Mouse (Mus musculus) hindbrain, postnatal 0 days (tissue): ENCODE data around the gene Tmem37. TPM values are rescaled to one million over a fixed set of nuclear protein-coding genes. Genes with fewer than 3 reads are reported as not detected.

ENCODE experiments used
- ATAC-seq: fragments of 200-750 bp; cut with Nextera tagmentation; 2 replicates; pipeline ENCODE4 v1.8.0; 2017; ENCODE audit warnings: mild to moderate bottlenecking, moderate TSS enrichment, moderate library complexity
- DNase-seq: peaks from one replicate; pipeline ENCODE4 v3.0.0-alpha.2; 2015; ENCODE audit warnings: low spot score
- H3K27ac ChIP-seq: fragments of 300-500 bp; sonication (generic); 2 replicates; pipeline ENCODE4 v1.5.1; 2014; ENCODE audit warnings: mild to moderate bottlenecking
- H3K27me3 ChIP-seq: fragments of 300-500 bp; sonication (generic); 2 replicates; pipeline ENCODE4 v1.6.1; 2014; ENCODE audit warnings: low read length, mixed read lengths; ENCODE audit not compliant: insufficient read depth
- H3K36me3 ChIP-seq: fragments of 300-500 bp; sonication (generic); 2 replicates; pipeline ENCODE4 v1.6.1; 2014; ENCODE audit warnings: low read length, mixed read lengths; ENCODE audit not compliant: insufficient read depth
- H3K4me1 ChIP-seq: fragments of 300-500 bp; sonication (generic); 2 replicates; pipeline ENCODE4 v1.6.1; 2014; ENCODE audit warnings: antibody characterized with exemption, low read length, mixed read lengths; ENCODE audit not compliant: insufficient read depth
- H3K4me2 ChIP-seq: fragments of 300-500 bp; sonication (generic); 2 replicates; pipeline ENCODE4 v1.6.1; 2014; ENCODE audit warnings: low read depth, mild to moderate bottlenecking, low read length, moderate library complexity, mixed read lengths
- H3K4me3 ChIP-seq: fragments of 300-500 bp; sonication (generic); 2 replicates; pipeline ENCODE4 v1.5.1; 2014; ENCODE audit warnings: low read length
- H3K9ac ChIP-seq: fragments of 300-500 bp; sonication (generic); replicated peaks from 2 replicates; pipeline ENCODE4 v1.6.1; 2014; ENCODE audit warnings: mild to moderate bottlenecking, low read length, moderate library complexity, mixed read lengths
- H3K9me3 ChIP-seq: fragments of 300-500 bp; sonication (generic); 2 replicates; pipeline ENCODE4 v1.6.1; 2016; ENCODE audit warnings: low read length, mixed read lengths
- CTCF ChIP-seq: IDR thresholded peaks from 2 replicates; pipeline ENCODE4 v1.5.1; 2016; ENCODE audit warnings: antibody characterized with exemption, control low read depth, low read depth
- WGBS: fragments of 180-500 bp; shearing (Covaris S2); extraction: QIAGEN DNeasy Blood & Tissue Kit; methylation state at CpG from one replicate; pipeline ENCODE4 v1.1.7; 2014; 5-methylcytosine and 5-hydroxymethylcytosine counted together
- polyA plus RNA-seq: library from polyadenylated mRNA; unstranded; fragments of >200 nt; fragmentation: Nextera tagmentation; extraction: Ambion mirVana; gene quantifications from 2 replicates; pipeline ENCODE4 v1.2.1, GENCODE M21; 2015
- total RNA-seq: library from RNA; depleted of rRNA; stranded (reverse); fragments of >200 nt; gene quantifications from 2 replicates; pipeline ENCODE4 v1.2.3, GENCODE M21; 2014; rRNA removed

Gene Tmem37
- total RNA-seq = 2.9 and 3.8 TPM in 2 replicates
- polyA plus RNA-seq = 9.1 and 9.4 TPM in 2 replicates

- TF ChIP-seq CTCF = no peak
- Histone ChIP-seq H3K27ac (no peak within 1 kb of the TSS), H3K4me1 (peaks cover 6% of the 10 kb centered on the region; the same call in 1 of the 2 replicates), H3K4me3 (peak within 1 kb of the TSS; percentile 37), H3K27me3 (no peaks in the 10 kb centered on the region), H3K9ac (peak within 1 kb of the TSS; percentile 45), H3K36me3 (no peaks in the 10 kb centered on the region), H3K9me3 (no peaks in the 10 kb centered on the region), H3K4me2 (peak within 1 kb of the TSS; percentile 75)
- peak; percentile 72 for ATAC-seq
- 5% methylated on average over 40 of the region's 40 CpGs for WGBS
- DNase-seq = peak; percentile 54
Observed at GRCm38 (mm10) chr1:120073519-120074306, at the start of gene Tmem37. Gene Tmem37 (minus strand): TSS chr1:120074074.

DNA sequence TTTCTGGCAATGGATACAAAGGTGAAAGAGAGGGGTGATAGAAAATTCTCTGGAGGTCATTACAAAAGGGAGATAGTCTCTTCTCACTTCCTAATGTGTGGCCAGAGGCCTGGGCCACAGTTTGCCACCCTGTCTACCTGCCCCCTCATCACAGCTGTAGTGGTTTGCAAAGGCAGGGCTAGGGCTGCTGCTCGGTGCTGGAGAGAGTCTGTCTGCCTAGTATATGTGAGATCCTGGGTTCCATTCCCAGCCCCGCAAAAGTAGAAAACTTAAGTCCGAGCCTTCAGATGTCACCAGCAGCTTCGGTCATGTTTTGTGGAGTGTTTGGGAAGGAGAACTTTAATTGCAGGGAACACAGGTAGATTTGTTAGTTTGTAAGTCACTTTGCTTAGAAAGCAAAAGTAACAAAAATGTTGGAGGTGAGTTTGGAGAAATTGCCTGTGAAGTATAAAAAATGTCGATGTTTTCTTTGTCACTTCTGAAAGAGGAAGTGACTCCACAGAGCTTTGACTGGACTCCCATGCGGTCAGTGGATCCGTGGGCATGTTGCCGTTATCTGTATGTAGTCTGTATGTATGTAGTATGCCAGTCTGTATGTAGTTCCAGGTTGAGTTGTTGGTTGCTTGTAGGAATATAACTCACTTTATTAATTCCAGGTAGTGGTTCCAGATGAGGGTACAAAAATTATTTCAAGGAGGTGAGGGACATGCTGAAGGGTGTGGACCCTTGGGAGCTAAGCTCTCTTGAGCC lies 48.9 kb upstream of the Tmem37 start:
- DNase-seq = no peak
- Histone ChIP-seq H3K4me2 (no peak overlapping the region), H3K4me3 (no peak overlapping the region), H3K27ac (no peak overlapping the region), H3K4me1 (peaks cover 12% of the 10 kb centered on the region; the same call in 1 of the 2 replicates), H3K27me3 (no peaks in the 10 kb centered on the region), H3K9me3 (no peaks in the 10 kb centered on the region), H3K36me3 (no peaks in the 10 kb centered on the region), H3K9ac (no peak overlapping the region)
- no peak for ATAC-seq
- 94% methylated on average over 8 of the region's 8 CpGs for WGBS
- TF ChIP-seq CTCF = no peak

DNA sequence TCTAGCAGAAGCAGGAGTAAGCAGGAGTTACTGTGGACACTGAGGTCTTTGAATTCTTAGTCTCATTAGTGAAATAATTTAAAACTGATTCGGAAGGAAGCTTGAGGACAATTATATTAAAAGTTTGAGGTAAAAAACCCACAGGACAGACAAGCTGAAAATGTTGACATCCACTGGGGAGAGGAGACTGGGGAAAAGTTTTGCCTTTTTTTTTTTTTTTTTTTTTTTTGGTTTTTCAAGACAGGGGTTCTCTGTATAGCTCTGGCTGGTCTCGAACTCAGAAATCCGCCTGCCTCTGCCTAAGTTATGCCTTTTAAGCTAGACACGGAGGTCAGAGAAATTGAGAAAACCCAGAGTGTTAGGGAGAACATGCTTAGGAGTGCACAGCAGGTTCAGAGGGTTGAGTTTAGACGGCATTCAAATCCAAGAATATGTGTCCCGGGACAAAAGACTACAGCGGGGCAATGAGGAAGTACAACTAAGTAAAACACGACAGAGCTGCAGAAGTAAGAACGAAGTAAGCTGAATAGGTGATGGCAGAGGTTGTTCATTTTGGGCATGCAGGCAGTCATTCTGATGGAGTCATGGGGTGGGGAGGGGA lies 48.2 kb upstream of the Tmem37 start:
- no peak for ATAC-seq
- Histone ChIP-seq H3K27ac (peak overlapping the region; percentile 90), H3K9ac (peak overlapping the region; percentile 51), H3K27me3 (no peaks in the 10 kb centered on the region), H3K4me1 (peaks cover 12% of the 10 kb centered on the region; the same call in 1 of the 2 replicates), H3K4me3 (peak overlapping the region; percentile 68), H3K36me3 (no peaks in the 10 kb centered on the region), H3K9me3 (no peaks in the 10 kb centered on the region), H3K4me2 (peak overlapping the region; percentile 84)
- no peak for TF ChIP-seq CTCF
- WGBS = 84% methylated on average over 9 of the region's 9 CpGs
- DNase-seq = no peak

GRCm38 (mm10) chr1:120120969-120121811 lies 47.3 kb upstream of the Tmem37 start, which contains the start of the genes Dbi and 3110009E18Rik:
Gene Dbi (minus strand): TSS chr1:120121078.
Gene 3110009E18Rik (plus strand): TSS chr1:120121187.
- peak within 1 kb of the TSS; percentile 68 for H3K4me3 ChIP-seq
- H3K4me1 ChIP-seq = peaks cover 12% of the 10 kb centered on the region; the same call in 1 of the 2 replicates
- peak within 1 kb of the TSS; percentile 80 for H3K9ac ChIP-seq
- no peaks in the 10 kb centered on the region for H3K9me3 ChIP-seq
- TF ChIP-seq CTCF = peak; percentile 50
- H3K27ac ChIP-seq = peak within 1 kb of the TSS; percentile 90
- no peaks in the 10 kb centered on the region for H3K27me3 ChIP-seq
- peak; percentile 94 for ATAC-seq
- H3K36me3 ChIP-seq = no peaks in the 10 kb centered on the region
- peak; percentile 100 for DNase-seq
- 1% methylated on average over 52 of the region's 52 CpGs for WGBS
- H3K4me2 ChIP-seq = peak within 1 kb of the TSS; percentile 84

GRCm38 (mm10) chr1:120120141-120120968 lies 46.5 kb upstream of the Tmem37 start:
- Histone ChIP-seq H3K9me3 (no peaks in the 10 kb centered on the region), H3K27ac (peak overlapping the region; percentile 90), H3K4me2 (peak overlapping the region; percentile 84), H3K4me1 (peaks cover 12% of the 10 kb centered on the region; the same call in 1 of the 2 replicates), H3K36me3 (peaks cover under 1% of the 10 kb centered on the region; the same call in 1 of the 2 replicates), H3K27me3 (no peaks in the 10 kb centered on the region), H3K9ac (peak overlapping the region; percentile 80), H3K4me3 (peak overlapping the region; percentile 68)
- WGBS = 3% methylated on average over 24 of the region's 24 CpGs
- peak; percentile 13 for ATAC-seq
- no peak for TF ChIP-seq CTCF
- DNase-seq = peak; percentile 55
